Mouse (Mus musculus) brain, adult 2 months (tissue): ENCODE measurements around the gene Ace.

Experiments used
- DNase-seq: peaks from one replicate; pipeline ENCODE4 v3.0.0; 2011; ENCODE audit warnings: low read depth, low spot score

Ace gene

GRCm38 (mm10) chr11:105967741-105968574, at the start of gene Ace:
TSS of gene Ace (plus strand) at chr11:105967945.
- no peak for DNase-seq

GRCm38 (mm10) chr11:105920098-105920785, 47.5 kb upstream of the Ace start:
- no peak for DNase-seq

- no peak for DNase-seq
These were observed 46.9 kb upstream of the Ace start for GRCm38 (mm10) chr11:105920836-105921235.

GRCm38 (mm10) chr11:105921275-105921674, 46.5 kb upstream of the Ace start:
- no peak for DNase-seq

- peak; percentile 59 for DNase-seq
These were observed 44.7 kb upstream of the Ace start for GRCm38 (mm10) chr11:105922769-105923663.

- DNase-seq, result peak; percentile 89
These were observed 40.4 kb upstream of the Ace start for GRCm38 (mm10) chr11:105927065-105928030.

GRCm38 (mm10) chr11:105928171-105928570, 39.6 kb upstream of the Ace start:
- no peak for DNase-seq

- no peak for DNase-seq
These were observed 36.4 kb upstream of the Ace start for GRCm38 (mm10) chr11:105931380-105931779.

- DNase-seq, result no peak
These were observed 34.0 kb upstream of the Ace start for GRCm38 (mm10) chr11:105933746-105934145.

- no peak for DNase-seq
These were observed 33.4 kb upstream of the Ace start for GRCm38 (mm10) chr11:105934303-105934711.

GRCm38 (mm10) chr11:105934816-105935215, 32.9 kb upstream of the Ace start:
- no peak for DNase-seq

- DNase-seq, result no peak
These were observed 32.2 kb upstream of the Ace start for GRCm38 (mm10) chr11:105935496-105935895.

- DNase-seq, result peak; percentile 81
These were observed 31.5 kb upstream of the Ace start for GRCm38 (mm10) chr11:105936200-105936599.

GRCm38 (mm10) chr11:105936974-105937373, 30.8 kb upstream of the Ace start:
- no peak for DNase-seq

- DNase-seq, result peak; percentile 76
These were observed 29.0 kb upstream of the Ace start for GRCm38 (mm10) chr11:105938771-105939170.

GRCm38 (mm10) chr11:105941973-105942372, 25.8 kb upstream of the Ace start:
- DNase-seq, result no peak

- peak; percentile 56 for DNase-seq
These were observed 24.3 kb upstream of the Ace start for GRCm38 (mm10) chr11:105943133-105944102.

- DNase-seq, result peak; percentile 84
These were observed 23.6 kb upstream of the Ace start for GRCm38 (mm10) chr11:105944126-105944621.
